Mouse (Mus musculus) kidney, postnatal 0 days (tissue): Measurements from ENCODE around the gene Arf6. TPM values are rescaled to one million over a fixed set of nuclear protein-coding genes. Genes with fewer than 3 reads are reported as not detected.
"Not testable (repeated sequence)": the region's sequence is repeated elsewhere in the genome, so short reads cannot be mapped to it uniquely, and the experiment has no call there.

ENCODE experiments used
- ATAC-seq: fragments of 200-750 bp; cut with Nextera tagmentation; replicated peaks from 2 replicates; pipeline ENCODE4 v1.8.0; 2017; ENCODE audit warnings: low read depth, moderate number of reproducible peaks, moderate TSS enrichment, moderate library complexity; ENCODE audit not compliant: low FRiP score
- DNase-seq: peaks from one replicate; pipeline ENCODE4 v3.0.0-alpha.2; 2016; ENCODE audit warnings: low spot score
- H3K27ac ChIP-seq: fragments of 300-500 bp; sonication (generic); 2 replicates; pipeline ENCODE4 v1.5.1; 2014; ENCODE audit warnings: mild to moderate bottlenecking
- H3K27me3 ChIP-seq: fragments of 300-500 bp; sonication (generic); 2 replicates; pipeline ENCODE4 v1.6.1; 2014; ENCODE audit warnings: low read length, mixed read lengths; ENCODE audit not compliant: insufficient read depth
- H3K36me3 ChIP-seq: fragments of 300-500 bp; sonication (generic); 2 replicates; pipeline ENCODE4 v1.6.1; 2014; ENCODE audit warnings: low read length, mixed read lengths; ENCODE audit not compliant: insufficient read depth
- H3K4me1 ChIP-seq: fragments of 300-500 bp; sonication (generic); replicated peaks from 2 replicates; pipeline ENCODE4 v1.6.1; 2014; ENCODE audit warnings: antibody characterized with exemption, low read length, mixed read lengths; ENCODE audit not compliant: insufficient read depth
- H3K4me2 ChIP-seq: fragments of 300-500 bp; sonication (generic); 2 replicates; pipeline ENCODE4 v1.6.1; 2014; ENCODE audit warnings: mild to moderate bottlenecking, low read length, moderate library complexity, mixed read lengths
- H3K4me3 ChIP-seq: fragments of 300-500 bp; sonication (generic); replicated peaks from 2 replicates; pipeline ENCODE4 v1.5.1; 2014; ENCODE audit warnings: low read depth, low read length
- H3K9ac ChIP-seq: fragments of 300-500 bp; sonication (generic); 2 replicates; pipeline ENCODE4 v1.6.1; 2014; ENCODE audit warnings: low read depth, low read length
- H3K9me3 ChIP-seq: fragments of 300-500 bp; sonication (generic); replicated peaks from 2 replicates; pipeline ENCODE4 v1.6.1; 2016; ENCODE audit warnings: low read length, inconsistent platforms, mixed read lengths
- CTCF ChIP-seq: IDR thresholded peaks from 2 replicates; pipeline ENCODE4 v1.5.1; 2016; ENCODE audit warnings: antibody characterized with exemption, low read depth, mild to moderate bottlenecking, moderate library complexity
- WGBS: fragments of 180-500 bp; shearing (Covaris S2); extraction: QIAGEN DNeasy Blood & Tissue Kit; methylation state at CpG from one replicate; pipeline ENCODE4 v1.1.7; 2014; 5-methylcytosine and 5-hydroxymethylcytosine counted together
- polyA plus RNA-seq: library from polyadenylated mRNA; unstranded; fragments of >200 nt; fragmentation: Nextera tagmentation; extraction: Ambion mirVana; gene quantifications from 2 replicates; pipeline ENCODE4 v1.2.1, GENCODE M21; 2015

Gene Arf6
- polyA plus RNA-seq, 1 experiment from 2014 or later = 70.7 TPM

DNA sequence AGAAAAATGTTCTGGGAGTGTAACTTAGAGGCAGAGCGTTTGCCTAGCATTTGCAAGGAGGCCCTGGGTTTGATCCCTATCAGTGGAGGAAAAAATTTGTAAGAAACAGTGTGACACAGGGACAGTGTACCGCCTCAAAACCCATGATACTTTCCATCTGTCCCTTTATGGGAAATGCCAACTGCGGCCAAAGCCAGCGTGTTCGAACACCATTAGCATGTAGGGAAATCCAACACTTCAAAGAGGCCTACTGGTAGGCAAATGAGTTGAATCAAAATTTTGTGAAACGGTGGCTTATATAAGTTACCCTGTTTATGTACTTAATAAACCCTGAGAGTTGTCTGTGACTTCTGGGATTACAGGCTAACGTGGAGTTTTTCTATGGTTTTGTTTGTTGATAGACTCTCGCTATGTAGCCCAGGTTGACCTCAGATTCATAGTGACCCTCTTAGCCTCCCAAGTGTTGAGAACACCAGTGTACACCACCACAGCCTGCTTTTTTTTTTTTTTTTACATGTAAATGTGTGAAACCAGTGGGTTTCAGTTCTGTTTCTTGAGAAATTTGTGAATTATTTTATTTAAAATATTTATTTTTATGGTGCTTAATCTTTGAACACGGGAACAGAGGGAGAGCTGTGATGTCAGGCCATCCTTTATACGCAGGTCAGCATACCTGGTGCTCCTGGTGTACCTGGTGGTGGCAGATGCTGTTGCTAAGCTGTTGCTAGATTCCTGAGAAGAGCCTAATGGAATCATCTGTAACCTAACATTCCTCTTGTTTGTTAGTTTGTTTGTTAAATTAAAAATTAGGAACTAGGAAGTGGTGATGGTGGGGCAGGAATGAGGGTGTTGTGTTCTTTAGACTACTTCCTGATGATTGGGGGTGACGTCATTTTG is 6.9 kb downstream of the Arf6 start:
- H3K4me1 ChIP-seq = peaks cover 5% of the 10 kb centered on the region; the same call in 1 of the 2 replicates
- H3K27me3 ChIP-seq = no peaks in the 10 kb centered on the region
- no peaks in the 10 kb centered on the region for H3K9me3 ChIP-seq
- no peak for TF ChIP-seq CTCF
- H3K27ac ChIP-seq = no peak overlapping the region; the same call in 1 of the 2 replicates
- ATAC-seq = no peak
- H3K9ac ChIP-seq = no peak overlapping the region
- H3K36me3 ChIP-seq = no peaks in the 10 kb centered on the region
- DNase-seq = no peak
- 83% methylated on average over 11 of the region's 11 CpGs for WGBS
- H3K4me2 ChIP-seq = no peak overlapping the region
- H3K4me3 ChIP-seq = no peak overlapping the region

DNA sequence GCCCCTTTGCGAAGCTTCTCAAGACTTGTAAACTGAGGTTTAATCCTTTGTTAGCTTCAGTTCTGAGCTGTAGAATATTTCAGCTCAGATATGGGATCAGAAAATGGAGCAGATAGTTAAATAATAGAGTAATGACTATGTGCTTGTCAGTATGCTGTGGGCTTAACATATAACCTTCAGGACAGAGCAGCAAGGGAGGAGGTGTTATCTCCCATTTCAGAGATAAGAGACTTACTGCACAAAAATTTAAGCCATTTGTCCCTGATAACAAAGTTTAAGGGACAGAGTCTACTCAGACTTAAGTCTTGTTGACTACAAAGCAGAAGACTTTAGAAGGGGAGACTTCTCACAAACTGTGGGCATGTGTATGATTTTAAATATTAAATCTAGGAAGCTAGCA is 10.9 kb downstream of the Arf6 start:
- Histone ChIP-seq H3K9me3 (no peaks in the 10 kb centered on the region), H3K27me3 (no peaks in the 10 kb centered on the region), H3K36me3 (no peaks in the 10 kb centered on the region), H3K4me1 (no peaks in the 10 kb centered on the region), H3K4me2 (no peak overlapping the region), H3K27ac (no peak overlapping the region), H3K9ac (no peak overlapping the region), H3K4me3 (no peak overlapping the region)
- TF ChIP-seq CTCF = no peak
- DNase-seq = no peak
- 91% methylated on average over 1 of the region's 1 CpGs for WGBS
- ATAC-seq = no peak

DNA sequence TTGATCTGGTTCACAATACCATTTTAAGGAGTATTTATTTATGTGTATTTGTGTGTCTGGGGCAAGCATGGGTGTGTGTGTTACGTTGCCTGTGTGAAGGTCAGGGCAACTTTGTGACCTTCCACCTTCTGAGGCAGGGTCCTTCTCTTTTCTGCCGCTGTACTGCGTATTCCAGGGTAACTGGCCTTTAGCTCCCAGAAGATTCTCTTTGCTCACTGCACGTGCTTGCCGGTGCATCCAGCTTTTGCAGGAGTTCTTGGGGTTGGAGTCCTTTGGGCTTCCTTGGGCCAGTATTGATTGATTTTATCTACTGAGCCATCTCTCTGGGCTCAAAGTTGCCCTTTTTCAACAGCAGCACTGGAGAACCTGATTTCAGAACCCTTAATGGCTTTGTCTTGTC is 12.7 kb downstream of the Arf6 start:
- DNase-seq = no peak
- H3K27ac ChIP-seq = no peak overlapping the region
- H3K36me3 ChIP-seq = no peaks in the 10 kb centered on the region
- no peaks in the 10 kb centered on the region for H3K9me3 ChIP-seq
- H3K4me3 ChIP-seq = no peak overlapping the region
- WGBS = 81% methylated on average over 5 of the region's 5 CpGs
- H3K27me3 ChIP-seq = no peaks in the 10 kb centered on the region
- ATAC-seq = no peak
- no peaks in the 10 kb centered on the region for H3K4me1 ChIP-seq
- no peak overlapping the region for H3K4me2 ChIP-seq
- no peak for TF ChIP-seq CTCF
- no peak overlapping the region for H3K9ac ChIP-seq

DNA sequence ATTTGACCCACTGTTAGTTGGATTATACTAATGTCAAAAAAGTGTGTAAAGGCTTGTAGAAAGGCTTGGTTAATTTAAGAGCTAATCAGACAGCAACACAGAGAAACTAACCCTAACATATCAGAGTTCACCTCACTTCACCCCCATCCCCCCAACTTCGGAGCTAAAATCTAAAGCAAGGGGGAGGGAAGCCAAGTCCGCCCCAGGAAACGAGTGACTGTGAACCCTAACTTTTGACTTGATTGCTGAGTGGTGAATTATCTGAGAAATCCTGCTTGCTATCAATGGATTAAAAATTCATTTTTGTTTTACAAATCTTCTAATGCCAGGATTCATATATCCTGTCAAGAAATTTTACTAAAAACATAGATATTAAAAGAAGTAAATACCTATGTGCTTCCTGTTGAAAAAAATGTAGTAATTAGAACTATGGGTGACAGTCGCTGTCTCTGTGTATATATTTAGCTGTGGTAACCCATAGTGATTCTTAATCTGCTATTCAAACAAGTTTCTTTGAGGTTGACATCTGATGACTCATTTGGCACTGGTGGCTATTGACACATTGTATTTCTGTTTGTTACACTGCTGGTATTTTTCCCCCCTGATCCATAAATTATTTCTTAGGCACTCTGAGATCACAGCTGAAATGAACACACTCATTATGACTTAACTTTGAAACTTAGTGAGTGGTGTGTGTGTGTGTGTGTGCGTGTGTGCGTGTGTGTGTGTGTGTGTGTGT is 13.8 kb downstream of the Arf6 start:
- ATAC-seq (no peak), DNase-seq (no peak)
- WGBS = 76% methylated on average over 6 of the region's 6 CpGs
- no peaks in the 10 kb centered on the region for H3K27me3 ChIP-seq
- no peak overlapping the region for H3K4me2 ChIP-seq
- no peak overlapping the region for H3K27ac ChIP-seq
- TF ChIP-seq CTCF = no peak
- no peaks in the 10 kb centered on the region for H3K36me3 ChIP-seq
- no peak overlapping the region for H3K9ac ChIP-seq
- H3K4me1 ChIP-seq = no peaks in the 10 kb centered on the region
- H3K9me3 ChIP-seq = no peaks in the 10 kb centered on the region
- H3K4me3 ChIP-seq = no peak overlapping the region

DNA sequence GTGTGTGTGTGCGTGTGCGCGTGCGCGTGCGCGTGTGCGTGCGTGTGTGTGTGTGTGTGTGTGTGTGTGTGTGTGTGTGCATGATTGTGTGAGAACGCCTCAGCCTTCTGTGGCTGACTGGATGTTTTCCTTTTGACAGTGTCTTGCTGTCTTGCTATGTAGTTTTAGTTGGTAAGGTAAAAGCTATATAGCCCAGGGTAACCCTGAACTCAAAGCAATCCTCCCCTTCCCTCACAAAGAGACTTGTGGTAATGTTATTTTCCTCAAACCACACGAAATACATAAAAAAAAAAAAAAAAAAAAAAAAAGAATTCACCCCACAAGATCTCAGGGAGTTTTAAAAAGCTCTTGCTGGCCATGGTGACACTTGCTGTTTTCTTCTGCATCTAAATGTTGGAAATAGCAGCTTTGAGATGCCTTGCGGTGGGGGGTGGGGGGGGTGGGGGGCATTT is 14.4 kb downstream of the Arf6 start:
- not testable (repeated sequence) for H3K27me3 ChIP-seq, ATAC-seq, H3K4me3 ChIP-seq, DNase-seq, H3K9ac ChIP-seq, H3K36me3 ChIP-seq, H3K4me2 ChIP-seq, H3K27ac ChIP-seq, H3K9me3 ChIP-seq, H3K4me1 ChIP-seq
- WGBS = 74% methylated on average over 9 of the region's 12 CpGs

DNA sequence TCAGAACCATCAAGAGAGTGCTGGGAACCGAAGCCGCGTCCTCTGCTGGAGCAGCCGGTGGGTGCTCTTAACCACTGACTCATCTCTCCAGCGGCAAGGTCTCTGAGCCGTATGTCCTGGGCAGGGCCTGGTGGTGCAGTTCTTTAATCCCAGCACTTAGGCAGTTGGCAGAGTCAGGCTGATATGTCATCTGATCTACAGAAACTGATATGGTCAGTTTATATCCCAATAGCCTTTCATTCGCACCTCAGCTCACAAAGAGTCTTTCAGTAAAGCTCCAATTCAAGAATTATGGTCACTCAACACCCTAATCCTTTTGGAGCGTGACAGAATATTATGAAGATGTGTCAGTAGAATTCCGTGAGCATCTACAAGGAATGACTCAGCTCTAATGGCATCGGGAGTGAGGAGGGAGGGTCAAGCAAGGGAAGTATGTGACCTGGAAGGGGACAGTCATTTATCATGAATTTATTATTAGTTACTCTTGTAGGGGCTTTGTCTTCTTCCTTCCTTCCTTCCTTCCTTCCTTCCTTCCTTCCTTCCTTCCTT is 16.4 kb downstream of the Arf6 start:
- TF ChIP-seq CTCF = no peak
- no peak for DNase-seq
- 86% methylated on average over 10 of the region's 10 CpGs for WGBS

More for the DNA sequence above, 16.4 kb downstream of the Arf6 start:
- Histone ChIP-seq H3K4me2 (no peak overlapping the region), H3K9ac (no peak overlapping the region), H3K9me3 (no peaks in the 10 kb centered on the region), H3K27me3 (no peaks in the 10 kb centered on the region), H3K4me1 (no peaks in the 10 kb centered on the region), H3K36me3 (no peaks in the 10 kb centered on the region), H3K27ac (no peak overlapping the region), H3K4me3 (no peak overlapping the region)
- ATAC-seq = no peak
